Mouse (Mus musculus): ENCODE measurements at regions not wholly inside any gene's neighbourhood (a gene's known extent, or its start where the extent isn't known, plus 50 kb on each side); places are given as distances from the start of the nearest gene placed in this dataset.
"Not testable (repeated sequence)": the region's sequence is repeated elsewhere in the genome, so short reads cannot be mapped to it uniquely, and the experiment has no call there.

GRCm38 (mm10) chr3:8005684-8006083, 1385.4 kb upstream of the 1700008P02Rik start:
- DNase-seq (ENCODE audit: low read depth, low spot score) = not testable (repeated sequence)

DNA sequence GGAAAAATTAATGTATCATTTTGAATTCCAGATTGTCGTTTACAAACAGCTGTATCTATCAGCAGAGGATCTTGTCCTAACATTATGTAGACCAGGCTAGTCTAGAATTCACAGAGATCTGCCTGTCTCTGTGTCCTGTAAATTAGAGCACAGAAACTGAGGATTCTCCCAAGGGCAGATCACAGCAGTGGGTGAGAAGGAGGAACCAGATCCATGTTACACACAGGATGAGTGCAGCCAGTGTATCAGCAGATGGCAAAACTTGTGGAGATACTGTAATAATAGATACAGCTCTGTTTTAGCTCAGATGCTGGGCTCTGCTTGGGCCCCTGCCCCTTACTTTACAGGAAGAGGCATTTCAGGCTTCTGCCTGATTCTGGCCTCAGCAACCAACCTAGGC, 1384.0 kb upstream of the 1700008P02Rik start:
- no peak for DNase-seq (ENCODE audit: low read depth, low spot score)

- no peak for DNase-seq (ENCODE audit: low read depth, low spot score)
Observed at GRCm38 (mm10) chr3:8001027-8001426, 1380.8 kb upstream of the 1700008P02Rik start.

- no peak for DNase-seq (ENCODE audit: low read depth, low spot score)
Observed at GRCm38 (mm10) chr3:7992322-7992721, 1372.1 kb upstream of the 1700008P02Rik start.

DNA sequence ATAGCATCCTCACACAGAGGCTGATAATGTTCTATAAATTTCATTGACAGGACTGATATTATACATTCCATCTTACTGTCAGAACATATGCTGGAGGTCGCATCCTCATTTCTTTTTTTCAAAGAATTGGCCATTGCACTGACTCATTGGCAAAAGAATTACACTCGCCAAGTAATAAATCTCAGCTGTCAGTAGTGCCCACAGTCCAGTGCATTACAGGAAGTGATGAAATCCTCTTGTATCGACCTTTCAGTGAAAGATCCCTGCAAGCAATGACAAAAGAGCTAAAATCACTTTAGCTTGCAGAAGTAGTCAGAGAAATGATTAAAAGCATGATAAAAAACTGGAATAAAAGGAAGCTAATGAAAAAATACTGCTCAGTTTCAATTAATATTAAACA, 1353.0 kb upstream of the 1700008P02Rik start:
- DNase-seq (ENCODE audit: low read depth, low spot score) = no peak

DNA sequence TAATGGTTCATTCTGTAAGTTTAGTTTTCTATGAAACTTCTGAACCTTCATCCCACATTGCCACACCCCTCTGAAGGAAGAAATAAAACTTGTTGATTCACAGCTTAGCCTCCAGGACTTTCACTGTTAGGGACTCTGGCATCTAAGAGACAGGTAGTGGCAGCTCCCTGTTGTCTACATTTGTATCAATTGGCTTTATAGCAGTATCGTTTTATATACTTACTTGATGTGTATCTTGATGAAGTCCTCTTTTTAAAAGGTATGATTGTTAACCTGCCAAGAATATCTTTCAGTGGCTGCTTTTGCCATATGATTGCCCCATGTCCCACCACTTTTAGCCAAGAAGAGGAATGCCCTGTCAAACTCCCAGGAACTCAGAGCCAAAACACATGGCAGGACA, 1333.7 kb upstream of the 1700008P02Rik start:
- no peak for DNase-seq (ENCODE audit: low read depth, low spot score)

DNA sequence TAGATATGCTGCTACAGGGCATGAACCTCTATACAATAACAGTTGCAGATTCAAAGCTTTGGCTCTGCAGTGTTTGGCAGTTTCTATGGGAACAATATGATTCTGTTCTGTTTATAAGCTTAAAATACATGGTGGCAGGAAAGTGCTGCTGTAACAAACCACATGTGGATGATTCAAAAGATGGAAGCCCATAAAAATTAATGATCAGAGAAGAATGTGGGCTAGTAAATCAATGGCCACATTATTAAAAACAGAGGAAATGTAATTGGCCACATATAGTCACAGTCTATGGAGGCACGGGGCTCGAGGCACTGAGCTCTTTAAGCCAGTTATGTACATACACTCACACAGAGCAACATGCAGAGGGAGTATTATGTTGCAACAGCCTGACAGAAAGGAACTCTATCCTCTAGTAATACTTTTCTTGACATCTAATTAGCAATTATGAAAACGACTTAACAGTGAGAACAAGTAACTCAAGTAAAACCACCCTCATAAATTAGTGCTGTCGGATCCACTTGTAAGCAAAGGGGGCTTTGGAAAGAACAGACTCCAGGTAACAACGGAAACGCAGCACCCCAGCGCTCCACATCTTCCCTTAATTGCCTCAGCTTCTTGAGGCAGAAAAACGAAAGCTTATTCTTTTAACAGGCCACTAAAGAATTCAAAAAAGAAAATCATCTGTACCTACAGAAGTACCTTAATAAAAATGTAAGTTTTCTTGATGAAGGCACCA, 1323.6 kb upstream of the 1700008P02Rik start:
- DNase-seq (ENCODE audit: low read depth, low spot score) = no peak

Data from brain, embryonic 18.5 days (tissue).